Mouse (Mus musculus) lung, adult 2 months (tissue): ENCODE data around the gene 2810004N23Rik. TPM values are rescaled to one million over a fixed set of nuclear protein-coding genes. Genes with fewer than 3 reads are reported as not detected.

ENCODE experiments used
- DNase-seq: peaks from one replicate; pipeline ENCODE4 v3.0.0; 2022
- H3K4me1 ChIP-seq: fragments of 200-500 bp; 2 replicates; pipeline ENCODE4 v1.6.1; 2011; ENCODE audit warnings: low read length; ENCODE audit not compliant: control insufficient read depth, insufficient read depth
- H3K4me3 ChIP-seq: fragments of 200-500 bp; replicated peaks from 2 replicates; pipeline ENCODE3; 2011; ENCODE audit warnings: low read depth, mild to moderate bottlenecking, control low read depth, low read length; ENCODE audit errors: extremely low read depth
- CTCF ChIP-seq: fragments of 200-500 bp; IDR thresholded peaks from 2 replicates; pipeline ENCODE4 v1.5.1; 2011; ENCODE audit warnings: mild to moderate bottlenecking, low read length, control low read depth; ENCODE audit not compliant: insufficient read depth
- POLR2A ChIP-seq: fragments of 200-500 bp; IDR thresholded peaks from 2 replicates; pipeline ENCODE4 v1.6.1; 2011; ENCODE audit warnings: low read depth, mild to moderate bottlenecking, control low read depth, low read length, borderline replicate concordance; ENCODE audit errors: extremely low read depth
- WGBS: fragments of 180-500 bp; shearing (Covaris S2); methylation state at CpG from one replicate; pipeline ENCODE4 v1.1.7; 2018; 5-methylcytosine and 5-hydroxymethylcytosine counted together
- polyA plus RNA-seq: library from polyadenylated mRNA; depleted of rRNA; stranded (reverse); fragments of >200 nt; gene quantifications from 2 replicates; pipeline ENCODE4 v1.2.3, GENCODE M21; 2012; rRNA removed

2810004N23Rik gene
- polyA plus RNA-seq, 1 experiment = 11.3 TPM

DNA sequence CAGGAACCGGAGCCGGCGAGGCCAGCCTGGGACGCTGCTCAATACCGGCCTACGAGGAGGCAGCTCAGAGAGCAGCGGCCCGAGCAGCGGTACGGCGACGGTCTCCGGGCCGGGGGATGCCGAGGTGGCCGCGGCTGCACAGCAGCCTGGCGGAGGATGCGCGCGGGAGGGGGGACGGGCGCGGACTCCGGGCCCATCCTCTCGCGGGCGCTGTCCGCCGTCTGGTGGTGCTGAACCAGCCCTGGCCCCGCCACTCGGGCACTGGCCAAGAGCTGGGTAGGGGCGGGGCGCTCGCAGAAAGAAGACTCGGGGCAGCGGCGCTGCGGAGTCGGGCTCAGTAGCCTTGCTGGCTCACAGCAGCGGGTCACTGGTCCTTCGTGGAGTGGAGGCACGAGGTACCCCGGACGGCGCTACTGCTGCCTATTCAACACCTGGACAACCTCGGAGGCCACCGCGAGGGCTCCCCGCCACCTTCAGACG is 69.7 kb downstream of the 2810004N23Rik start:
- DNase-seq = peak; percentile 80
- WGBS = 1% methylated on average over 50 of the region's 51 CpGs

DNA sequence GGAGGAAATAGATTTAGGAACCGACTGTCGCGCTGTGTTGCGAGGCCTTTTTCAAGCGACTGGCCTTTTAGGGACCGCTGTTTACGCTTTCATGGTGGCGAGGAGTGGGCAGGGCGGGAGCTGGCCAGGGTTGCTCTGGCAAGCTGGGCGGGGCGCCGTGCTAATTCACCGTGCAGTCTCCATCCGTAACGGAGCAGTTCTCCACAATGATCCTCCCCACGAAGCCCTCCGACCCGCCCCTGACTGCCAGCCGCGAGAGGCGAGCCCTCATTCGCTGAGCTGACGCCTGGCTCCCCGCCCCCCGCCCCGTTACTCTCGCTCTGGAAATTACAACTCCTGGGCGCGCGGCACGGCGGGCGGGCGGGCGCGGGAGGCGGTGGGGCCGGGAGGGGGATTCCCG is 70.2 kb downstream of the 2810004N23Rik start, which contains the start of gene Trim67:
Gene Trim67 (plus strand): TSS at position 385 of the 400 bp plus-strand sequence.
- DNase-seq = no peak
- no peak for TF ChIP-seq POLR2A
- TF ChIP-seq CTCF = no peak
- Histone ChIP-seq H3K4me1 (peaks cover 2% of the 10 kb centered on the region; the same call in 1 of the 2 replicates), H3K4me3 (no peak within 1 kb of the TSS)
- WGBS = under 1% methylated on average over 39 of the region's 39 CpGs

More for the DNA sequence above, 69.7 kb downstream of the 2810004N23Rik start:
- Histone ChIP-seq H3K4me1 (peaks cover 2% of the 10 kb centered on the region; the same call in 1 of the 2 replicates), H3K4me3 (no peak overlapping the region)
- no peak for TF ChIP-seq POLR2A
- TF ChIP-seq CTCF = no peak

DNA sequence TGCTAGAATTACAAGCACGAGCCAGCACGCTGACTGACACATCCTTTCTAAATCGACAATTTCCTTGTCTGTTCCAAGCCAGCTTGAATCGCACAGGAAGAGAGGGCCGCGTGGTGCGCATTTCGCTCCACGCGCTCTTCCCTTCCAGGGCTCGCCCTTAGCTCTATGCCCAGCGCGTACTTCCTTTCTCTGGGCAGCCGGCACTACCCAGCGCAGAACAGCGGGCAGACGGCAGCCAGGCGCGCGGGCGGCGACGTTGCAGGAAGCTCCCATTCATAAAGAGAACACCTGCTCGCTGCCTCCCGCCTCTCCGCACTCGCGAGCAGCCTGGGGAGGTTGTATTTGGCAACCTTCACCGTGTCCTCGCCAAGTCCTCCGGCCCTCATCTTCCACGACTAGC is 70.7 kb downstream of the 2810004N23Rik start:
- peaks cover 2% of the 10 kb centered on the region; the same call in 1 of the 2 replicates for H3K4me1 ChIP-seq
- under 1% methylated on average over 32 of the region's 32 CpGs for whole genome bisulfite sequencing
- H3K4me3 ChIP-seq = no peak overlapping the region
- TF ChIP-seq CTCF (no peak), POLR2A (no peak)
- DNase-seq = no peak

DNA sequence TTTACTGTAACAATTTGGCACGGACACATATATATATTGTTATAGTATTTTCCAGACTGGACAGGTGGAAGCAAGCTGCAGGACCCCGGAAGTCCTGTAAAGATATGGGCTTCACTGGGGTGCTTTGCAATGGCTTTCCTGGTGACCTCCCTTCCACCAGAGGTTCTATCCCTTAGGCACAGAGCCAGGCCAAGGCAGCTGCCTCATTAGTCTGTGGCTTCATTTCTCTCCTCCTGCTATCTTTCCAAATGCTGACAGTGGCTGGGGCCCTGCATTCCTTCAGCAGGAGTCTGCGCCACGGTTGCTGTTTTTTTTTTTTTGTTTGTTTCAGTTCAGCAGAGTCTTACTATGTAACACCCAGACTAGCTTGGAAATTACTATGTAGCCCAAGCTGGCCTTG is 71.2 kb downstream of the 2810004N23Rik start:
- TF ChIP-seq CTCF (no peak), POLR2A (no peak)
- 39% methylated on average over 4 of the region's 4 CpGs for WGBS
- Histone ChIP-seq H3K4me1 (peaks cover 2% of the 10 kb centered on the region; the same call in 1 of the 2 replicates), H3K4me3 (no peak overlapping the region)
- no peak for DNase-seq

DNA sequence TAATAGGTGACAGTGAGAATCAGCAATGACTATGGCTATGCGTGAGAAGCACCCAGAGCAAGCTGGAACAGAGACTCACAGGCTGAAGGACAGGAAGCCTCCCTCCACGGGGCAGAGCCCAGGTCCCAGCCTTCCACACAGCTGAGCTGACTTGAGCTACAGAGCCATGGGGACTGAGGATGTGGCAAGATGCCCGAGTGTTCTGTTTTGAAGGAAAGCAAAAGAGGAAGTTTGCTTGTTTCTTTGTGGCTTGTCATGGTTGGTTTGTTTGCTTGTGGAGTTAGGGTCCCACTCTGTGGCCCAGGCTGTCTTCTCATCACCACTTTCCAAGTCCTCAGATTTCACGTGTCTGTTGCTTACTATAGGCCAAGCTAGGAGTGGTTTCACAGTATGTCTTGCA is 72.2 kb downstream of the 2810004N23Rik start:
- no peak overlapping the region for H3K4me3 ChIP-seq
- TF ChIP-seq POLR2A = no peak
- TF ChIP-seq CTCF = no peak
- WGBS = 59% methylated on average over 4 of the region's 4 CpGs
- no peak for DNase-seq
- peaks cover 2% of the 10 kb centered on the region; the same call in 1 of the 2 replicates for H3K4me1 ChIP-seq

Other genes with a start within 250 kb of the 2810004N23Rik start
- 63.4 and 85.4 TPM in 2 replicates for gene 2310022B05Rik, start 199.8 kb downstream of the 2810004N23Rik start, polyA plus RNA-seq
- gene Ttc13, start 141.1 kb downstream of the 2810004N23Rik start, polyA plus RNA-seq = 13.4 and 16.4 TPM in 2 replicates
- gene Arv1, start 141.0 kb downstream of the 2810004N23Rik start, polyA plus RNA-seq = 15.6 and 15.9 TPM in 2 replicates
- gene Fam89a, start 111.3 kb downstream of the 2810004N23Rik start, polyA plus RNA-seq = 4.0 and 4.9 TPM in 2 replicates
- 0.44 and 0.51 TPM in 2 replicates for gene Trim67, start 70.0 kb downstream of the 2810004N23Rik start, polyA plus RNA-seq
- 50.8 and 63.2 TPM in 2 replicates for gene Gnpat, start 87 bp downstream of the 2810004N23Rik start, polyA plus RNA-seq
- gene Exoc8, start 34.6 kb upstream of the 2810004N23Rik start, polyA plus RNA-seq = 12.8 and 13.6 TPM in 2 replicates
- gene Sprtn, start 34.8 kb upstream of the 2810004N23Rik start, polyA plus RNA-seq = 13.6 and 17.8 TPM in 2 replicates
- 33.7 and 40.2 TPM in 2 replicates for gene Egln1, start 86.2 kb upstream of the 2810004N23Rik start, polyA plus RNA-seq
- 29.1 and 40.2 TPM in 2 replicates for gene Tsnax, start 149.9 kb upstream of the 2810004N23Rik start, polyA plus RNA-seq
- 1.1 and 1.4 TPM in 2 replicates for gene Disc1, start 191.1 kb upstream of the 2810004N23Rik start, polyA plus RNA-seq